Mouse (Mus musculus) midbrain, embryonic 16.5 days (tissue): ENCODE data around the gene Psmd11. TPM values are rescaled to one million over a fixed set of nuclear protein-coding genes. Genes with fewer than 3 reads are reported as not detected.
"Not testable (repeated sequence)": the region's sequence is repeated elsewhere in the genome, so short reads cannot be mapped to it uniquely, and the experiment has no call there.

ENCODE experiments used
- ATAC-seq: fragments of 200-750 bp; cut with Nextera tagmentation; 2 replicates; pipeline ENCODE4 v1.8.0; 2017; ENCODE audit warnings: moderate TSS enrichment
- H3K27ac ChIP-seq: fragments of 300-500 bp; sonication (generic); 2 replicates; pipeline ENCODE4 v1.5.1; 2014; ENCODE audit warnings: mild to moderate bottlenecking, low read length, mixed read lengths
- H3K27me3 ChIP-seq: fragments of 300-500 bp; sonication (generic); 2 replicates; pipeline ENCODE4 v1.6.1; 2014; ENCODE audit warnings: low read depth, low read length, mixed read lengths; ENCODE audit not compliant: control insufficient read depth, insufficient read depth
- H3K36me3 ChIP-seq: fragments of 300-500 bp; sonication (generic); 2 replicates; pipeline ENCODE4 v1.6.1; 2014; ENCODE audit warnings: mild to moderate bottlenecking, low read length, moderate library complexity, mixed read lengths; ENCODE audit not compliant: control insufficient read depth, insufficient read depth
- H3K4me1 ChIP-seq: fragments of 300-500 bp; sonication (generic); 2 replicates; pipeline ENCODE4 v1.6.1; 2014; ENCODE audit warnings: mild to moderate bottlenecking, low read length, mixed read lengths; ENCODE audit not compliant: control insufficient read depth, insufficient read depth
- H3K4me2 ChIP-seq: fragments of 300-500 bp; sonication (generic); 2 replicates; pipeline ENCODE4 v1.6.1; 2014; ENCODE audit warnings: mild to moderate bottlenecking, low read length, mixed read lengths
- H3K4me3 ChIP-seq: fragments of 300-500 bp; sonication (generic); 2 replicates; pipeline ENCODE4 v1.5.1; 2014; ENCODE audit warnings: low read depth, mild to moderate bottlenecking, low read length, moderate library complexity, mixed read lengths
- H3K9ac ChIP-seq: fragments of 300-500 bp; sonication (generic); 2 replicates; pipeline ENCODE4 v1.6.1; 2014; ENCODE audit warnings: low read depth, low read length, mixed read lengths
- H3K9me3 ChIP-seq: fragments of 300-500 bp; sonication (generic); replicated peaks from 2 replicates; pipeline ENCODE4 v1.6.1; 2014; ENCODE audit warnings: mild to moderate bottlenecking, low read length, mixed read lengths; ENCODE audit not compliant: control insufficient read depth, poor library complexity, severe bottlenecking
- WGBS: fragments of 180-500 bp; shearing (Covaris S2); extraction: QIAGEN DNeasy Blood & Tissue Kit; methylation state at CpG from one replicate; pipeline ENCODE4 v1.1.7; 2014; 5-methylcytosine and 5-hydroxymethylcytosine counted together
- polyA plus RNA-seq: library from polyadenylated mRNA; unstranded; fragments of >200 nt; fragmentation: Nextera tagmentation; extraction: Ambion mirVana; gene quantifications from 2 replicates; pipeline ENCODE4 v1.2.1, GENCODE M21; 2015

Psmd11 gene
- polyA plus RNA-seq, 1 experiment from 2014 or later: 270 TPM

GRCm38 (mm10) chr11:80424691-80425090 is 3.7 kb upstream of the Psmd11 start:
- no peak overlapping the region for H3K4me3 ChIP-seq
- 80% methylated on average over 2 of the region's 2 CpGs for WGBS
- ATAC-seq: no peak
- no peak overlapping the region for H3K4me2 ChIP-seq
- peaks cover 9% of the 10 kb centered on the region for H3K4me1 ChIP-seq
- H3K27me3 ChIP-seq: no peaks in the 10 kb centered on the region
- no peaks in the 10 kb centered on the region for H3K36me3 ChIP-seq
- no peaks in the 10 kb centered on the region for H3K9me3 ChIP-seq
- H3K27ac ChIP-seq: no peak overlapping the region
- no peak overlapping the region for H3K9ac ChIP-seq

- no peak for ATAC-seq
- no peaks in the 10 kb centered on the region for H3K9me3 ChIP-seq
Observed at GRCm38 (mm10) chr11:80425247-80425778, 3.1 kb upstream of the Psmd11 start.

GRCm38 (mm10) chr11:80426029-80426813 is 2.2 kb upstream of the Psmd11 start:
- not testable (repeated sequence) for ATAC-seq, H3K9ac ChIP-seq
- 87% methylated on average over 16 of the region's 16 CpGs for WGBS

More at GRCm38 (mm10) chr11:80425247-80425778, 3.1 kb upstream of the Psmd11 start:
- no peak overlapping the region for H3K9ac ChIP-seq
- no peaks in the 10 kb centered on the region for H3K36me3 ChIP-seq
- H3K27ac ChIP-seq: no peak overlapping the region
- H3K4me1 ChIP-seq: peaks cover 13% of the 10 kb centered on the region
- 59% methylated on average over 5 of the region's 5 CpGs for WGBS
- H3K27me3 ChIP-seq: no peaks in the 10 kb centered on the region
- no peak overlapping the region for H3K4me2 ChIP-seq
- no peak overlapping the region for H3K4me3 ChIP-seq

GRCm38 (mm10) chr11:80429009-80429475 is 627 bp downstream of the Psmd11 start:
- H3K4me2 ChIP-seq: peak overlapping the region; percentile 95
- H3K27me3 ChIP-seq: no peaks in the 10 kb centered on the region
- H3K27ac ChIP-seq: peak overlapping the region; percentile 92
- H3K4me3 ChIP-seq: peak overlapping the region; percentile 98
- 1% methylated on average over 34 of the region's 37 CpGs for whole genome bisulfite sequencing
- no peaks in the 10 kb centered on the region for H3K9me3 ChIP-seq
- ATAC-seq: peak; percentile 16
- peaks cover 10% of the 10 kb centered on the region for H3K36me3 ChIP-seq
- H3K9ac ChIP-seq: peak overlapping the region; percentile 92
- H3K4me1 ChIP-seq: peaks cover 15% of the 10 kb centered on the region

More at GRCm38 (mm10) chr11:80426029-80426813, 2.2 kb upstream of the Psmd11 start:
- not testable (repeated sequence) for H3K36me3 ChIP-seq, H3K4me2 ChIP-seq, H3K27ac ChIP-seq, H3K9me3 ChIP-seq, H3K4me3 ChIP-seq, H3K27me3 ChIP-seq
- H3K4me1 ChIP-seq: peaks cover 15% of the 10 kb centered on the region

- H3K4me3 ChIP-seq: peak overlapping the region; percentile 98
- ATAC-seq: no peak
- peak overlapping the region; percentile 92 for H3K9ac ChIP-seq
- no peaks in the 10 kb centered on the region for H3K9me3 ChIP-seq
- WGBS: 57% methylated on average over 14 of the region's 14 CpGs
- H3K4me1 ChIP-seq: peaks cover 15% of the 10 kb centered on the region
- no peaks in the 10 kb centered on the region for H3K27me3 ChIP-seq
- no peak overlapping the region for H3K27ac ChIP-seq
- H3K4me2 ChIP-seq: peak overlapping the region; percentile 95
- H3K36me3 ChIP-seq: peaks cover 10% of the 10 kb centered on the region
Observed at GRCm38 (mm10) chr11:80429500-80430166, 1.2 kb downstream of the Psmd11 start.

- WGBS: 95% methylated on average over 3 of the region's 3 CpGs
- no peak overlapping the region for H3K27ac ChIP-seq
- ATAC-seq: no peak
Observed at GRCm38 (mm10) chr11:80430366-80430910, 2.0 kb downstream of the Psmd11 start.

GRCm38 (mm10) chr11:80446916-80447315 is 18.5 kb downstream of the Psmd11 start:
- 95% methylated on average over 3 of the region's 3 CpGs for WGBS
- Histone ChIP-seq H3K9ac (no peak overlapping the region), H3K27ac (no peak overlapping the region)

More at GRCm38 (mm10) chr11:80430366-80430910, 2.0 kb downstream of the Psmd11 start:
- Histone ChIP-seq H3K4me2 (no peak overlapping the region), H3K27me3 (no peaks in the 10 kb centered on the region), H3K9ac (no peak overlapping the region), H3K9me3 (no peaks in the 10 kb centered on the region), H3K4me3 (no peak overlapping the region), H3K4me1 (peaks cover 15% of the 10 kb centered on the region), H3K36me3 (peaks cover 10% of the 10 kb centered on the region)

GRCm38 (mm10) chr11:80449859-80450258 is 21.4 kb downstream of the Psmd11 start:
- H3K27ac ChIP-seq: no peak overlapping the region
- peaks cover 10% of the 10 kb centered on the region; the same call in 1 of the 2 replicates for H3K36me3 ChIP-seq
- WGBS: 92% methylated on average over 2 of the region's 2 CpGs

More at GRCm38 (mm10) chr11:80446916-80447315, 18.5 kb downstream of the Psmd11 start:
- no peaks in the 10 kb centered on the region for H3K4me1 ChIP-seq
- no peaks in the 10 kb centered on the region for H3K27me3 ChIP-seq
- peaks cover 11% of the 10 kb centered on the region; the same call in 1 of the 2 replicates for H3K36me3 ChIP-seq
- no peak overlapping the region for H3K4me3 ChIP-seq
- ATAC-seq: no peak
- H3K4me2 ChIP-seq: no peak overlapping the region
- H3K9me3 ChIP-seq: no peaks in the 10 kb centered on the region

More at GRCm38 (mm10) chr11:80449859-80450258, 21.4 kb downstream of the Psmd11 start:
- no peak overlapping the region for H3K4me2 ChIP-seq
- H3K4me1 ChIP-seq: no peaks in the 10 kb centered on the region
- no peaks in the 10 kb centered on the region for H3K9me3 ChIP-seq
- no peak for ATAC-seq
- no peaks in the 10 kb centered on the region for H3K27me3 ChIP-seq
- no peak overlapping the region for H3K9ac ChIP-seq
- no peak overlapping the region for H3K4me3 ChIP-seq
